Mouse (Mus musculus) T-helper 2 cell (primary cell): ENCODE data around the gene Gm13275.
"Not testable (repeated sequence)": the region's sequence is repeated elsewhere in the genome, so short reads cannot be mapped to it uniquely, and the experiment has no call there.

Experiments
- in situ Hi-C: fragments of 300-600 bp; cut with MboI, MseI; formaldehyde crosslinking; loops from one replicate; pipeline ENCODE4 v1.15.1; 2025; ENCODE audit warnings: high pct_unique_total_duplicates

The Gm13275 gene

GRCm38 (mm10) chr4:88791250-88791649 lies 3.0 kb upstream of the Gm13275 start, which contains the start of gene Gm13278:
Gene Gm13278, plus strand, starts transcription at chr4:88791550.
- in situ Hi-C loops: loop anchor here (25.0 kb wide), 1 partner anchor 779 kb away; no protein-coding TSS in a partner anchor

- in situ Hi-C loops: loop anchor here (25.0 kb wide), 1 partner anchor 785 kb away; no protein-coding TSS in a partner anchor
Observed at GRCm38 (mm10) chr4:88797097-88797496, 2.8 kb downstream of the Gm13275 start, which contains the start of gene Gm13279. Gene Gm13279, plus strand, starts transcription at chr4:88797397.

- in situ Hi-C loops: loop anchor here (25.0 kb wide), 1 partner anchor 787 kb away; no protein-coding TSS in a partner anchor
Observed at GRCm38 (mm10) chr4:88799365-88799764, 5.1 kb downstream of the Gm13275 start, which contains the start of gene Gm13285. Gene Gm13285, plus strand, starts transcription at chr4:88799665.

- in situ Hi-C loops: loop anchor here (10.0 kb wide), 1 partner anchor 62 kb away; no protein-coding TSS in a partner anchor
Observed at GRCm38 (mm10) chr4:88802954-88803353, 8.7 kb downstream of the Gm13275 start, which contains the start of gene Gm13287. Gene Gm13287, plus strand, starts transcription at chr4:88803254.

- in situ Hi-C loops: loop anchor here (10.0 kb wide), 1 partner anchor 60 kb away; no protein-coding TSS in a partner anchor
Observed at GRCm38 (mm10) chr4:88805231-88805630, 10.9 kb downstream of the Gm13275 start, which contains the start of gene Gm13288. Gene Gm13288, plus strand, starts transcription at chr4:88805531.

- in situ Hi-C loops: loop anchor here (10.0 kb wide), 1 partner anchor 59 kb away; no protein-coding TSS in a partner anchor
Observed at GRCm38 (mm10) chr4:88805761-88806160, 11.5 kb downstream of the Gm13275 start.

GRCm38 (mm10) chr4:88815928-88816327 lies 21.6 kb downstream of the Gm13275 start, which contains the start of gene Ifna7:
Gene Ifna7, plus strand, starts transcription at chr4:88816228.
- in situ Hi-C loops: no loop called here

- in situ Hi-C loops: no loop called here
Observed at GRCm38 (mm10) chr4:88819659-88820058, 25.4 kb downstream of the Gm13275 start, which contains the start of gene Ifna11. Gene Ifna11, plus strand, starts transcription at chr4:88819959.

- in situ Hi-C loops: no loop called here
Observed at GRCm38 (mm10) chr4:88822995-88823394, 28.7 kb downstream of the Gm13275 start.

- in situ Hi-C loops: not testable (repeated sequence)
Observed at GRCm38 (mm10) chr4:88827116-88827515, 32.8 kb downstream of the Gm13275 start, which contains the start of gene Ifna6. Gene Ifna6, plus strand, starts transcription at chr4:88827416.

- in situ Hi-C loops: no loop called here
Observed at GRCm38 (mm10) chr4:88830523-88830922, 36.2 kb downstream of the Gm13275 start.

GRCm38 (mm10) chr4:88835225-88835624 lies 40.9 kb downstream of the Gm13275 start, which contains the start of gene Ifna5:
Gene Ifna5, plus strand, starts transcription at chr4:88835525.
- in situ Hi-C loops: not testable (repeated sequence)

GRCm38 (mm10) chr4:88838828-88839227 lies 44.5 kb downstream of the Gm13275 start:
- in situ Hi-C loops: no loop called here

- in situ Hi-C loops: no loop called here
Observed at GRCm38 (mm10) chr4:88840058-88840457, 45.8 kb downstream of the Gm13275 start.

GRCm38 (mm10) chr4:88841438-88841911 lies 47.2 kb downstream of the Gm13275 start, which contains the start of gene Ifna4:
Gene Ifna4, plus strand, starts transcription at chr4:88841861.
- in situ Hi-C loops: no loop called here
